Mouse (Mus musculus) G1E-ER4 (cell line): Measurements from ENCODE around the gene Fam240a. TPM values are rescaled to one million over a fixed set of nuclear protein-coding genes. Genes with fewer than 3 reads are reported as not detected.

ENCODE experiments used
- GATA1 ChIP-seq: IDR thresholded peaks from one replicate; pipeline ENCODE4 v1.8.0; 2012; ENCODE audit warnings: low read length, inconsistent platforms
- polyA plus RNA-seq: library from polyadenylated mRNA; stranded (reverse); fragments of >175 nt; gene quantifications from 2 replicates; pipeline ENCODE4 v1.2.3, GENCODE M21; 2012

The Fam240a gene
- polyA plus RNA-seq, 1 experiment = not detected

DNA sequence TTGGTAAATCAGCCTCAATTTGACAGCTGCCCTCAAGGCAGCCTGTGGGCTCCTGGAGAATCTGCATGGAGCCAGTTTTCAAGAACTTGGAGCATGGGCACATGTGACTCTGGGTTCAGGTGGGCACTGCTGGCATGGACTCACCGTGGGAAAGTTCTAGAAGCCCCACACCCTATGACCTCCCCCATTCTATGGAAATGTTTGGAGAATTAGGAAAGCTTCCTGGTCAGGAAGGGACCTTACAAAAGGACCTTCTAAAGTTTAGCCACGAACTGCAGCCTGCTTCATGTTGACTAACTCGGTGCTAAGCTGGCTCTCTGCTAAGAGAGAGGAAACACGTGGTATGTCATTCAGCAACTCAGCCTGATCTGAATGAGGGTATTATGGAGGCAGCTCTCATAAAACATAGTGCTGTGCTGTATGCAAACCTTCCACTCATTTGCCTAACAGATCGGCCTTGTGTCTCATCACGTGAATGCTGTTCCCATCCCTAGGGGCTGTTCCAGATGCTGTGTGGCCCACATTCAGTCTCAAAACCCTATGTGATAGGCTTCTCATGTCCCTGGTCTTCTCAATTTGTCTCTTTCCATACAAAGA is 7.2 kb downstream of the Fam240a start:
- no peak for TF ChIP-seq GATA1

DNA sequence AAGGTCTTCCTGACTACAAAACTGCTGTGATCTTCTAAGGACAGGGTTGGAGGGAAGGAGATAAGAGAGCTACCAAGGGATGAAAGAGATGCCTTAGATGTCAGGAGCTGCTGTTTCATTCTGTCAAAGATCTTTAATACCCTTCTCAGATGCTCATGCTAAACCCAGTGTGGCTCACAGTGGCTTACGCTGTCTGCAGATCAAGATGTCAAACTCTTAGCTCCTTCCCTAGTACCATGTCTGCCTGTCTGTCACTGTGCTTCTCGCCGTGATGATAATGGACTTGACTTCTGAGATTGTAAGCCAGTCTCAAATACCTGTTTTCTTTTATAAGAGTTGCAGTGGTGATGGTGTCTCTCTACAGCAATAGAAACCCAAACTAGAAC is 8.0 kb downstream of the Fam240a start:
- TF ChIP-seq GATA1 = no peak

DNA sequence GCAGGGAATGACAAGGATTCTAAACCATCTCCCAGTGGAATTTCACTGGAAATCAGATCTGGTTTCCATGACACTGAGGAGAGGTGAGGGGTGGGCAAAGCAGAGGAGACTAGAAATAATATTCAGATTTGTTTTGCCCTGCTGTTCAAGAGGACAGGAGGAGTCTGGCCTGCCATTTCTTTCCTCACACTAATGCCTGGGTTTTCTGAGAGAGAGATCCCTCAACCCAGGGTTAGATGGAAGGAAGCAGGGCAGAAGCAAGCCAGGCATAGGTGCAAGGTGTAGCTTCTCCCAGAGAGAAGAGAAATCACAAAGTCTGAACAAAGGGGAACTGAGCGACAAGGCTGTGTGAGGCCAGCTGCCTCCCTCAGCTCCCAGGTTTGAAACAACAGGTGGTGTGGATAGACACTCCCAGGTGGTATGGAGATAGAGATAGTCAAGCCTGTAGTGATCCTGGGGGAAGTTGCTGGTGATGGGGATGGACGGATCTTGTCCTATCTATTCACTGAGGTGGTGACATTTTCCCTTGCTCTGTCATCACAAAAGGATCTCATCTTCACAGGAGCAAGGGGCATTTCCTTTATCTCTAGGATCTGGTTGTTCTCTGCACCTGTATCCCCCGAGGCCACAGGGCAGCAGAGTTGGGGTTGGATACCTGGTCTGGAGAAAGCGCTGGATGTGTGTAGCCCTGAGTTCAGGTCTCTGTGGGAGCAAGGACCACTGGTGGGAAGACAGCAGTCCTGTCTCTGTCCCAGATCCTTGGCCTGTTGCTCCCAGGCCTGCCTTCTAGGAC is 8.6 kb downstream of the Fam240a start:
- TF ChIP-seq GATA1 = no peak

DNA sequence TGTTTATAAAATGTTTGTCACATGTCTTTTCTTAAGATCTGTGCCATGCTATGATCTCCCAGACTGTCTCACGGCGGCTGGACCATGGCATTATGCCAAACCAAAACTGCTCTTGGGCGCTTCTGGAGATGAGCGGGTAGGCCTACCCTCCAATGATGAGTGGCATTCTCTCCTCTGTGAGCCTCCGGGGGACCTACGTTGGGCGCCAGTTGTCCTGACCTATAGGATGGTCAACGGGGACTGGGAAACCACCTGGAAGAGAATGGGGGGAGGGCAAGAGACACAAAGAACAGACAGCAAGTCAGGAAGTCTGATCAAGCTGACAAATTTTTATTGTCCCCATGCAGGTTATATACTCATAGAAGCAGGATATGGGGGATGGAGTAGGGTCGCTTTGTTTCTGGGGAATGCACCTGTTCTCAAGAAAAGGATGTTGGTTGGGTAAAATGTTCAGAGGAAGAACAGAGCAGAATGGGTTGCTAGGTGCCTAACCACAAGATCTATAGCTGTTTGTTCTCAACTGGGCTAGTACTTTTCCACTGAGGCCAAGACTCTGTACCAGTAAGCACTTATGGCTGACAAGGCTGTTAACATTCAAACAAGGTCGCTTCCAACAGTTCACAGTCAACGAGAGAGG is 9.3 kb downstream of the Fam240a start:
- no peak for TF ChIP-seq GATA1

DNA sequence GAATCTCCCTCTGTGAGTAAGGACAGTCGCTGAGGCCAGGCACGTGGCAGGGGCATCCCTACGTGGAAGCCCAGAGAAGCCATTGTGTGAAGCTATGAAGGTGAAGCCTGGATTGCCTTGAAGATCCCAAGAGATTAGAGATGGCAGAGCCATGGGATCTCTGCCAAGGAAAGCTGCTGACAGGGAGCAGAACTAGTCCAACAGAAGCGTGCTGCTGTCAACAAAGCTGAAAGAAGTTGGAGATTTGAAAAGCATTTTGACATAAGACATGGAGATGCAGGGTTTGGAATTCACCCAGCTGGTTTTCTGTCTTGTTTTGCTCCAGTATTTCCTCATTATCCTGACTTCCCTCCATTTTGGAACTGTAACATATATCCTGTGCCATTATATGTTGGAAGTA is 14.4 kb downstream of the Fam240a start:
- no peak for TF ChIP-seq GATA1

DNA sequence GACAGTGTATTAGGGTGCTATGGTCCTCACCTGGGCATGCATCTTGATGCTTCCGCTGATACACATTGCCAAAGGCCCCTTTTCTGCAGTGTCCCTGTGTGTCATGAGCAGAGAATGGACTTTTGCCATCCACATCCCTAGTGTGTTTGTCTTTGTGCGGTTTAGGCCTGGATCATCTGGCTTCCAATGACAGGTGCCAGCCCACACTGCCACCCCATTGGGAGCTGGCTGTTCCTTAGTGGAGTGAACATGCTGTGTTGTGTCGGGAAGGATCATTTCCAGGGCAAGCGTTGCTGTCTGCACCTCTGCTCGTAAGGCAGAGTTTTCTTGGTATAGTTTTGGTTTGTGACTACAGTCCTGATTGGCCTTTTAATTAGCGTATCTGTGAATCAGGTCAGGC is 15.5 kb downstream of the Fam240a start:
- no peak for TF ChIP-seq GATA1

DNA sequence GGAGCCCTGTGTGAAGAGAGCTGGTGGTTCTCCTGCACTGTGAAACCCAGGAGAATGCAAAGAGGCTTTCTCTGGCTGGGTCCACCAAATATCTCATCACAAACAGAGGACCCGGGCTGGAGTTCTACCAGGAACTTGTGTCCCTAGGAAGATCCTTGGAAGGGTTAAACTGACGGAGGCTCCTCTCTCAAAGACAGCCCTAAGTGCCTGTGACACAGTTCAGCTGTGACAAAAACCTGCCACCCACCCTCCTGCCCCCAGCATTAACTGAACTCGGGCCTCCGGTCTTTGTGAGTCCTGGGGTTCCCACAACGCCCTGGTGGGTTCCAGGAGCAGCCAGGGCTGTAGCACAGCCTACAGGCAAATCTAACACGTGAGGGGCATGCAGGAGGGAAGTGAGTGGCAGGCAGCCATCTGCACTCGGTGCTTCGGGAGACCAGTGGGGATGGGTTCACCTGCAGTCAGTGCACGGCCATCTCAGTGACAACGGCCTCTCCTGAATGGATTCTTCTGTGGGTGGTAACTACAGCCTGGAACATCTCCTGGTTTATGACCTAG is 17.1 kb downstream of the Fam240a start:
- no peak for TF ChIP-seq GATA1

DNA sequence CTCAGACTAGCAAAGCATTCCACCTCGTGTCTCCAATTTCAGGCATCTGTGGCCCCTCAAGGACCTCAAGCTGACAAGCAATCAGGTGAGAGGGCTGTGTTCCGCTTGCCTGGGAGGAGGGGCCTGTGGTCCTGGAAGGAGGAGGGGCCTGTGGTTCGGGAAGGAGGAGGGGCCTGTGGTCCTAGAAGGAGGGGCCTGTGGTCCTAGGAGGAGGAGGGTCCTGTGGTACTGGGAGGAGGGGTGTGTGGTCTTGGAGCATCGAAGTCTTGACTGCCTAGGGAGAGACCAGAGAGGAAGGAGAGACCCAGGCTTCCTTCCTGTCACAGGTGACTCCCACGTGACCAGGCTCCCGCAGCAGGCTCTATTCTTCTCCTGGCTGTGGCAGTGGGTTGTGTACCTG is 20.1 kb downstream of the Fam240a start:
- TF ChIP-seq GATA1 = no peak

DNA sequence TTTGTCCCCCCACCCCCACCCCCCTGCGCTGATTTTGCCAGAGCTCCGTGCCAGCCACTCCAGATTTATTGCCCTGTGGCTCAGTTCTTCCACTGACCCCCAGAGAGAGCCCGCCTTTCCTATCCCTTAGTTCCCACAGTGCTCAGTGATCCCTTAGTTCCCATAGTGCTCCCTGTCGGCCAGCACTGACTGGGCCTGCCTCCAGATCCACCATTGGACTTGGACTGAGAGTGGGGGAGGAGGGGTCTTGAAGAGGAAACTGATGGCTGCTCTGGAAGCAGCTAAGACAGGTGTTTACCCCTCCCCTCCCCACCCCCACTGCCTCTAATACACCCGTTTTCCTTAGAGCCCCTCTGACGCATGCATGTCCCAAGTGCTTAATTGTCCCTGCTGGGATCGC is 20.7 kb downstream of the Fam240a start:
- no peak for TF ChIP-seq GATA1

DNA sequence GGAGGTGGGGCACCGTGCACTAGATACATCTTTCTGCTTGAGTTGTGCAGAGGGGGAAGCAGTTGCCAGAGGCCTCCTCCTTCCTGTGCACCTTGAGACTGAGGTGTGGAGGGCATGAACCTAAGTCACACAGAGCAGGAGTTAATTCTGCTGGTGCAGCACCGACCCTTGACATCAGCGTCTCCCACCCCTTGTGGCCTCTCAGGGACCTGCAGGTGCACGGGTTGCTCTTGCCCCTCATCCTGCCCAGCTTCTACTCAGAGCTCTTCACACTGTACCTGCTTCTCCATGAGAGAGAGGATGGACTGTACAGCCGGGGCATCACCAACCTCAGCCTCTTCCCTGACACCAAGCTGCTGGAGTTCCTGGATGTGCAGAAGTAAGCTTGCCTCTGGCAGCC is 21.2 kb downstream of the Fam240a start:
- no peak for TF ChIP-seq GATA1

DNA sequence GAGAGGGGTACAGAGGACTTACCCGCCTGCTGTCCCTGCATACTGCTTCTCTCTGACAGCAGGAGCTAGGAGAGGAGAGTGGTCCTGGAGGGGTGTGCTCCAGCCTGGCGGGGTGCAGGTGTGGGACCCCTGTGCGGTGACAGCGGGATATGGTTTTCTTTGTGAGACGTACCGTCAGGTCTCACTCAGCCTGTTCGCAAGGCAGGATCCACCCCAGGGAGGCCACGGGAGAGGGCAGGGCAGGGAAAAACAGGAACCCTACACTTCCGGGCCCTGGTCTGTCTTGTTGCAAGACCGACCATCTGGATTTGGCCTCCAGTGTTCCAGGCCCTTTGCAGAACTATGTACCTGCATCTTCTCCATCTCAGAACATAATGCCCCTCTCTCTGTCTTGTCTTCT is 23.2 kb downstream of the Fam240a start:
- no peak for TF ChIP-seq GATA1

DNA sequence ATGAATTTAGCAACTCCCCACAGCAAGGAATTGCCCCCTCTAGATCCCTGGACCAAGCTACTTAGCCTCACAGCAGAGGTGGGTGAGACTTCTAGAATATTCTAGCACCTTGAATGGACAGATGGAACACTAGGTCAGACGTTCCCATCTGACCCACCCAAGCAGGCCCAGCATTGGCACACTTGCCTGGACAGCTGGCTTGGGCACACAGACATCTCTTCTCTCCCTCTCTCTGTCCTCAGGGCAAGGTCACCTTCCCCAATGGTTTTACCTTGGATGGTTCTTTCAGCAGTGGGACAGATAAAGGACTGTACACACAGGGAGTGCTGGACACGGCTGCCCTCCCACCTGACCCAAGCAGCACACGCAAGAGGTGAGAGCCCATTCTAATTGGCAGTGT is 24.1 kb downstream of the Fam240a start:
- TF ChIP-seq GATA1 = no peak

DNA sequence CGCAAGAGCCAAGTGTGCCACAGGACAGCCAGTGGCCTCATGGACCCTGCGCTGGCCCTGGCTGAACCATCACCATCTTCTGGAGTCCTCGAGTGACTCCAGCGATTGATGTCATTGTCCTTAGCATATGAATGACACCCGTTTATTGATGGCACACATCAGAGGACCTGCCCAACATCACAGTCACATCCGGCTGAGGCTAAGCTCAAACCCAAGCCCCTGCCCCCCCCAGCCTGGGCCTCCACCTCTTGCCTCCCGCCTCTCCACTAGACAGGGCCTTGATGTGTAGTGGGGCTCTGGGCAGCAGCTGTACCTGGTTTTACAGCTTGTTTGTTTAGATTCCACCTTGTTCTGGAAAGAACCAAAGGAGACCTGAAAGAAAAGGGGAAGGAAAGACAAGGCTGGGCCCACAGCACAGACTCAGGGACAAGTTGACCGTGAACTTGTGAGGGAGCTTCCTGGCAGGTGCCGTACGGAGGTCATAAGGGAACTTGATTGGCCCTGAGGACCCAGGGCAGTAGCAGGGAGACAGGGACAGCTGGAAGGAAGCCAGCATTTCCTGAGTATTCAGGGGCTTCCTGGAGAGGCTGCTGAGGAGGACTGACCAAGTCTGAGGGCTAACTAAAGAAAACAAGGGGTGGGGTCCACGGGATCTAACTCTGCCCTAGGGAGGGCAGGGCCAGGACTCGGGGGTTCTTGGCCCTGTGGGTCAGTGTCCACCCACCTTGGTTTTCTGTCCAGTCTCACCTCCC is 25.4 kb downstream of the Fam240a start:
- TF ChIP-seq GATA1 = no peak

DNA sequence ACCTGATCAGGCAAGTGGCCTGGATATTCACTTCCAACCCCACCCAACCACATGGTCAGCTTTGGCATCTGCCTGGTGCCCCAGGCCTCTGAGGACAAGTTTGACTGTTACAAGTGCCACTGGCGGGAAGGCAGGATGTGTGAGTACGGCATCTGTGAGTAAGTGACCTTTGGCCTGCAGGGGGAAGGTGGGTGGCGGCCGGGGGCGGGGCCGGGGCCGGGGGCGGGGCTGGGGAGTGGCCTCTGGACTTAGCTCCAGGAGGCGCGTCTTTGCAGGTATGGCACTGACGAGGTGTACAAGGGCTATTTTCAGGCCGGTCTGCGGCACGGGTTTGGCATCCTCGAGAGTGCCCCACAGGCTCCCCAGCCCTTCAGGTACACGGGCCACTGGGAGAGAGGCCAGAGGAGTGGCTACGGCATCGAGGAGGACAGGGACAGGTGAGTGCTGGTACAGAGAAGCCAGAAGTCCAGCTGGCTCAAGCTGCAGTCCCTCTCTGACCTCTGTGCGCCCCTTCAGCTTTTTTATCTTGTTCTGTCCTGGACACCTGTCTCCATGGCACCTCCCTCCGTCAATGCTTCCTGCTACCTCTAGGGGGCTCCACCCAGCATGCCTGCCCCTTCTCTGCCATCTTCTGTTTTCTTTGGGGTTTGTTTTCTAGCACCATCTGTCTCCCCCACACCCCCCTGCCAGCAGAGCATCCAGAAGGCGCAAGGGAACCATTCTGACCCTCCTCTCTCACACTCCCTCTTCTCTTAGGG is 26.5 kb downstream of the Fam240a start:
- TF ChIP-seq GATA1 = no peak

DNA sequence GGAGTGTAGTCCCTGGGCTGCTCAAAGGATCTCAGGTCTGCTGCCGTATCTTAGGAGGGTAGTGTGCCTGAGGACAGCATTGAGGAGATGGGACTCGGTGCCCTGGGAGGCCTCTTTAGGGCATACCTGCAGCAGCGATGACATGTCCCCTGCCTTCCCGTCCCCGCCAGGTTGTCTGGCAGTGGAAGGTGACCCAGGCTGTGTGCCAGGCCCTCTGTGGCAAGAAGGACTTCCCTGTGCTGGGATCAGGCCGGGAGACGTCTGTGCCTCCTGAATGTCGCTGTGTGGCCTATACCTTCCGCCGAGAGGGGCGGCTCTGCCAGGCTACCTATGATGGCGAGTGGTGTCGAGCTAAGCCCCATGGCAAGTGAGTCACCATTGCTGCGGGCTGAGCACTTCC is 27.7 kb downstream of the Fam240a start:
- no peak for TF ChIP-seq GATA1
